Mouse (Mus musculus) G1E-ER4 (cell line): ENCODE data around the gene Sult2a1. TPM values are rescaled to one million over a fixed set of nuclear protein-coding genes. Genes with fewer than 3 reads are reported as not detected.
"Not testable (repeated sequence)": the region's sequence is repeated elsewhere in the genome, so short reads cannot be mapped to it uniquely, and the experiment has no call there.

Source experiments
- GATA1 ChIP-seq: IDR thresholded peaks from one replicate; pipeline ENCODE4 v1.8.0; 2012; ENCODE audit warnings: low read length, inconsistent platforms
- polyA plus RNA-seq: library from polyadenylated mRNA; stranded (reverse); fragments of >175 nt; gene quantifications from 2 replicates; pipeline ENCODE4 v1.2.3, GENCODE M21; 2012

Gene Sult2a1
- polyA plus RNA-seq, result not detected in 2 replicates

DNA sequence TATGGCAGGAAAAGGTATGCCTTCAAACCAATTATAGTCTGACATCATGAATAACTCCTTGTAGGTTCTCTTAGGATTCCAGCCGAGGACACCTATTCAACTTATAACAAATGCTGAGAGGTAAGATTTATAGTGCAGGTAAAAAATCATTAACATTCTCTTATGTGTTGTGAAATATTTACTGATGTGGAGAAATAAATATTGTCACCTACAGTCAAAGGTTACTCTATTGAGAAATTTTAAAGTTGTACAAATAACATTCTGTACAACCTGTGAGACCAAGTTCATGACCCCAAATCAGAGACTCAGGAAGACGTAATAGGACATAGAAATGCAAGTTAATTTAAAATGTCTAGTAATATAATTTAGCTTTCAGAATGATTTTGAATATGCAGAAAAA is at the start of gene Sult2a1:
Gene Sult2a1 (minus strand): TSS at position 101 of the 400 bp plus-strand sequence.
- not testable (repeated sequence) for TF ChIP-seq GATA1

DNA sequence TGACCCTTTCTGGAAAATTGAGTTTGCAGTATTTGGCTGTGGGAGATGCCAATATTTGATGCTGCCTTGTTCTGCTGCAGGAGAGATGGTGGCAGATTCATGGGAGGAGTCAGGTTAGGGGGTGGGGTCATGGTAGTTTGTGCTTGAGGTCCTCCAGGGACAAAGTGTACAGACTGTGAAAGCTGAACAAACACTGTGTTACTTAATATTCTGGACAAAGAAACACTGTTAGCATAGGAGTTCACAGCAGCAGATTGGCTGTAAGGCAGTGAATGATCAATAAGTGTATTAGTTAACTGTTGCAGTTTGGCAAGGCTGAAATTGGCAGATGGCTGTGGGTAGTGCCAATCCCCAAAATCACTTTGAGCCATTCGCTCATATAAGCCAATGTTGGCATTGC is 23.3 kb downstream of the Sult2a1 start:
- TF ChIP-seq GATA1, result no peak

Other genes starting within 250 kb of the Sult2a1 start
- not detected in 2 replicates for gene Sult2a5, start 213.4 kb downstream of the Sult2a1 start, polyA plus RNA-seq
- not detected in 2 replicates for gene Sult2a2, start 103.9 kb downstream of the Sult2a1 start, polyA plus RNA-seq
- gene Sult2a4, start 152.2 kb upstream of the Sult2a1 start, polyA plus RNA-seq, result not detected in 2 replicates